Mouse (Mus musculus) A20 (cell line): ENCODE measurements at regions not wholly inside any gene's neighbourhood (a gene's known extent, or its start where the extent isn't known, plus 50 kb on each side); places are given as distances from the start of the nearest gene placed in this dataset.

ENCODE experiments used
- DNase-seq: peaks from one replicate; pipeline ENCODE4 v3.0.0-alpha.2; 2011; ENCODE audit warnings: low read depth, low spot score

- no peak for DNase-seq
These were observed 767.2 kb upstream of the Car8 start for GRCm38 (mm10) chr4:9005938-9006626.

GRCm38 (mm10) chr4:9003891-9004290, 765.0 kb upstream of the Car8 start:
- no peak for DNase-seq

DNA sequence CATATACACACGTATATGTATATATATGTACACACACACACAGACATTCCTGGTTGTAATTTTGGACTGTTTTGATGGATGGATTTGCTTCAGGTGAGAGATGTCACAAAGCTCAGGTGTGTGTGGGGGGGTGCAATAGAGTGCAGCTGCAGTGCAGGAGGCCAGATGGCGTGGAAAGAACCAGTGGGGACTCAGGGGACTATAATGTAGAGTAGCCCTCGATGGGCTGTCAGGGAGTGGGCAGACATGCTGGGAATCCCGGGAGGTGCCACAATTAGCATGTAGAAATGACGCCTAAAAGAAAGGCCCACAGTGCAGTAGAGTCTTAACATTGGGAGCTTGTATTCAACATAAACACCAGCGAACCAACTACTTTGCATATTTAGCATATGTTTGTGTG, 763.5 kb upstream of the Car8 start:
- no peak for DNase-seq

GRCm38 (mm10) chr4:8998606-8999005, 759.8 kb upstream of the Car8 start:
- no peak for DNase-seq

DNA sequence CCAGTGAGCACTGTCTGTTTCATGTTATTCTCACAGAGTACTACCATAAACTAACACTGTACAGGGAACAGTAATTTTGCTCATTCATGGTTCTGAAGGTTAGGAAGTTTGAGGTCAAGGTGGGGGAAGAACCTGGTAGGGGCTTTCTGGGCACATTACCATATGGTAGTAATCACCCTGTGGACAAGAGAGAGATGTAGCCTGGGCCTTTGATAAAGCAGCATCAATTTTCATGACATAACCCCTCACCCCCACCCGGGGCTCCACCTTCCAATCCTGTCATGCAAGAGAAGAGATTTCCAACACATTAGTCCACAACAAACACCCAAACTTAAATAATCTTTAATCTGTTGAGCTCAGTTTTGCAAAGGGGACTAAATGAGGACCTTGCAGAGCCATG, 753.3 kb upstream of the Car8 start:
- DNase-seq: no peak

GRCm38 (mm10) chr4:8990551-8990950, 751.7 kb upstream of the Car8 start:
- DNase-seq: no peak

DNA sequence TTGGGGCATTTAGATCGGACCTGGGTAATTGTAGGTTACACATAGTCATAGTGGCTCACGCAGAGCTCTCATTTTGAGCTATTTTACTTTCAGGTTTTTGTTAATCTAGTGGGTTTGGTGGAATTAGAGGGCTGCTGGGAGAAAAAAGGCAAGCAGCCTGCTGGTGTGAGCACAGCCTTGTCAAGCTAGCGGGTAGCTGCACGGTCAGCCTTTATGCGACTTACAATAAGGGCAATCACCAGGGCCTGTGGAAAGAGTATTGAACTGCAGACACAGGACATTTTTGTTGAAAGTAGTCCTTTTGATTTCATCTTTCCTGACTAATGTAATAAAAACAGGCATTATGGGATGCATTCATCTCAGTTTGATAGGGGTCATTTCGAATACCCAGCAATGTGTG, 750.8 kb upstream of the Car8 start:
- DNase-seq: no peak

DNA sequence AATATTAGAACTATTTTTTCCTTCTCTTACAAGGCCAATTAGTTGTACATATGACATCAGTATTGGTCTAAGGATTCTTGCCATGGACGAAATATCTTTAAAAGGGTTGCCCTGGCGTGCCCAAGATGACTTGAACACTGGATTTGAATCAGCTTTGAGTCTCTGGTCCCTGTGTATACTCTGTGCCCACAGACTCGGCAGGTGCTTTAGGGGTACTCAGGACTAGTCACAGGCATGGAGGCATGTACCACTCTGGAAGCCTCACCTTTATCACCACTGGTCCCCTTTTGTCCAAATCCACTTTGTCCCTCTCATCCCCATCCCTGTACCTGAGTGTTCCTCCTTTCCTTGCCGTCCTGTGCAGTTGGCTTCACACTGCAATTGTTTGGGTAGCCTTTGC, 750.3 kb upstream of the Car8 start:
- DNase-seq: no peak

- no peak for DNase-seq
These were observed 749.5 kb upstream of the Car8 start for GRCm38 (mm10) chr4:8988345-8988733.

- DNase-seq: no peak
These were observed 748.9 kb upstream of the Car8 start for GRCm38 (mm10) chr4:8987544-8988344.

- DNase-seq: no peak
These were observed 747.7 kb upstream of the Car8 start for GRCm38 (mm10) chr4:8986394-8987091.

DNA sequence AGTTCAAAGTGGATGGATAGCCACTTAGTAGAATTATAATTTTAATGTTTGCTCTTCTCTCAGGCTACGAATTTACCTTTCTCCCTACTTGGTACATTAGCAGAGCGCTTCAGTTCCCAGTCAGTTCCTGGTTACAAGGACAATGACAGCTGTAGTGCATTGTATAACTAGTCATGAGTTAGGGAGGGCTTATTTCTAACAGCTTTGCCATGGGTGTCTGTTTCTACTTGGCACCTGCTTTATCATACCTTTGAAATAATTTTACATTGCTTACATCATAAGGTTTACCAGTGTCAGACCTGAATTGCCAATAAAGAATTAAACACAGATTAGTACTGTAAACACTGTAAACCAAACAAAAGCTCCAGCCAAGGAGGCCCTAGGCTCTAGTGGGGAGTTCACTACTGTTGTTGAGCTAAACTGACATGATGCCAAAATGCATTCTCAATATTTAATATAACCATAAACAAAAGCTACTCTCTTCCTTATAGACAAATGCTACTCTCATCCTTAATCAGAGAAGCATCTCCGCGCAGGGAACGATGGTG, 745.3 kb upstream of the Car8 start:
- DNase-seq: no peak

DNA sequence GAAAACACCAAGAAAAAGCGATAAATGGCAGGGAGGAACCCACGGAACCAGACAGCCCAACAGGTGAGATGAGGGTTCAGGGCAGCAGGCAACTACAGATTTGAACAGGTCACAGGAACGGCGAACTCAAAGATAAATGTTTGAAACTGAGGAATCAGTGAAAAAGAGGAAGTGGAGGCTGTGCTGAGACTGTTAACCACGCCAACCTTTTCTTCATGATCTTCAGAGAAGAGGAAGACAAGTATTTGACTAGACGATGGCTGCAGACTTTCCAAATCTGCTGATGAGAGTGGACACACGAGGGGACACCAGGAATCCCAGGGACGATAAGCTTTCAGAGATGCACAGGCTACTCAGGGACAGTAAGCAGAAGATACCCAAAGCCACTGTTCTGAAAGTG, 740.1 kb upstream of the Car8 start:
- no peak for DNase-seq

- no peak for DNase-seq
These were observed 731.2 kb upstream of the Car8 start for GRCm38 (mm10) chr4:8969951-8970455.

GRCm38 (mm10) chr4:8968741-8969140, 729.9 kb upstream of the Car8 start:
- DNase-seq: no peak

GRCm38 (mm10) chr4:8967986-8968385, 729.1 kb upstream of the Car8 start:
- no peak for DNase-seq

DNA sequence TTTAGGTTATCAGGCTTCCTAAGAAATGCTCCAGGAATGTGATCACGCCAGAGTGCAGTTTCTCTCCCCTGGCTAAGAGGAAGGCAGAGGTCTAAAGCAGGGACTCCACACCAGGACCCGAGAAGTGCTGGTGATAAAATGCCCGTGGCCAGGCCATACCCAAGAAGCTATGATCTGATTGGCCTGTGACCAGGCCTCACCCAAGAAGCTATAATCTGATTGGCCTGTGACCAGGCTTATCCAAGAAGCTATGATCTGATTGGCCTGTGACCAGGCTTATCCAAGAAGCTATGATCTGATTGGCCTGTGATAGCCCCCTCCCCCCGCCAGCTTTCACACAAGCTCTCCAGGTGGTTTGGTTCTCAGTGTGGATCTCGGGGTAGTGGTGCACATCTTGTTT, 726.7 kb upstream of the Car8 start:
- DNase-seq: no peak

DNA sequence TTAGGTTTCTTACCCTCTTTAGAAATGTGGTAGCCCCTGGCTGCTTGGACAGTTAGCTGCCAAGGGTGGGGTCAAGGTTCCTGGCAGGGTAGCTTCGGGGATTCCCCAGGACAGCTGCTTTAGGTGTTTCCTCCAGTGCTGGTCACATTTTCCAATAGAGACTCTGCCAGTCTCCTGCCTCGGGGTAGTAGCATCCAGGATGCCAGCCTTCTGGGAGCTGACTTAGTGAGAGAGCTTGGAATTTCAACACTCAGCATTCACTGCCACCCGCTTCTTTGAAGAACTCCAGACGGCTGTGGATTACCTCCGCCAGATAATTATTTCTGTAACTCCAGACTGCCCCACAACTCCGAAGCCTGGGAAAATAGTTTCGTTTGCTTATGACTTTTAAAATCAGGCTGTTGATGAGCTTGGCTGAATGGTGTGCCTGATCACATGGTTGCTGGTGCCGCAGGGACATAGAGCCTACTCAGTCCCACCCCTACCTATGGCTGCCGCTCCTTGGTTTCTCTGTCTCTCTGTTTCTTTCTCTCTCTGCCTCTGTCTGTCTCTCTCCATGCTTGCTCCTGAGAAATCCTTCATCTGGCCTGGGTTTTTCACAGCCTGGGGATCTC, 724.2 kb upstream of the Car8 start:
- DNase-seq: no peak

DNA sequence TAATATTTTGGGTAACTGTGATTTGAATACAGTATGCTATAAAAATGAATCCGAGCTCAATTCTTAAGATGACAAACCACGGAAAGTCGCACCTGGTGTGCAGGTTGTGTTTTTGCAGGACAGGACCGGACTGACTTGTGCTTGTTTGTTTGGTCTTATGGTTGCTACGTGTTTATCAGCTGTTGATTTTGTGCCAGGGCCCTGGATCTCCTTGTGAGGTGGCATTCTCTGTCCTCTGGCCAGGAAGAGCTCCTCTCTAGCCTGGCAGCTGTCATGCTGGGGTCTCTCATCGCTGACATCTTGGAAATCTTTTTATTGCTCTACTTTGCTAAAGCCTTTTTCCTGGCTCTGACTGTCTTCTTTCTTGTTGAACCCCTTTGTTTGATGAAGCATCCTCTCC, 723.0 kb upstream of the Car8 start:
- DNase-seq: peak; percentile 78

GRCm38 (mm10) chr4:8957771-8958170, 718.9 kb upstream of the Car8 start:
- DNase-seq: no peak

DNA sequence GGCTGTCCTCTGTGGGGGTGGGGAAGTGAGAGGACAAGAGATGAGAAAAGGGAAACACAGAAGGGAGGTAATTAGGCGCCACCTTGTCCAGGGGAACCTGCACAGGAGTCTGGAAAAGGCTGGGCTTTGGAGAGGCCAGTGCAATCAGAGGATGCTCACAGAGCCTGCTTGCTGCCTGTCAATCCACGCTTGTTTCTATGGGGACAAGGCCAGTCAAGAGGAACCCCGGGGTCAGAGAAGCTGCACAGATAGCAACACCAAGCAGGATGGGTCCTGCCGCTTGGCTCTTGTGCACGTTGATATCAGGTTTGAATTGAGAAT, 718.1 kb upstream of the Car8 start:
- no peak for DNase-seq
